Mouse (Mus musculus): ENCODE results near the gene Sertad2. TPM values are rescaled to one million over a fixed set of nuclear protein-coding genes. Genes with fewer than 3 reads are reported as not detected.

Gene Sertad2
- polyA plus RNA-seq (2015; fragmentation: Nextera tagmentation; extraction: Ambion mirVana), result 47.9 and 52.4 TPM in 2 replicates

GRCm38 (mm10) chr11:20542739-20543452, at the start of gene Sertad2:
Sertad2 (plus strand) TSS chr11:20543253.
- under 1% methylated on average over 58 of the region's 62 CpGs for WGBS
- H3K4me3 ChIP-seq (replicated peaks), result peak within 1 kb of the TSS; percentile 89
- no peaks in the 10 kb centered on the region for H3K27me3 ChIP-seq
- peak within 1 kb of the TSS; percentile 68 for H3K9ac ChIP-seq
- no peaks in the 10 kb centered on the region for H3K36me3 ChIP-seq
- H3K27ac ChIP-seq (replicated peaks), result peak within 1 kb of the TSS; percentile 93
- H3K4me2 ChIP-seq (replicated peaks), result peak within 1 kb of the TSS; percentile 73
- no peaks in the 10 kb centered on the region for H3K9me3 ChIP-seq (replicated peaks)
- peaks cover 18% of the 10 kb centered on the region for H3K4me1 ChIP-seq
- ATAC-seq (ENCODE audit: insufficient number of reproducible peaks, low FRiP score, low TSS enrichment, low read depth), result peak; percentile 99

GRCm38 (mm10) chr11:20493922-20494626, 49.0 kb upstream of the Sertad2 start:
- no peak overlapping the region for H3K4me3 ChIP-seq (replicated peaks)
- WGBS, result 76% methylated on average over 6 of the region's 6 CpGs
- H3K27me3 ChIP-seq, result no peaks in the 10 kb centered on the region
- no peaks in the 10 kb centered on the region for H3K9me3 ChIP-seq (replicated peaks)
- no peaks in the 10 kb centered on the region for H3K4me1 ChIP-seq
- no peak overlapping the region for H3K27ac ChIP-seq (replicated peaks)
- H3K36me3 ChIP-seq, result no peaks in the 10 kb centered on the region
- H3K4me2 ChIP-seq (replicated peaks), result no peak overlapping the region
- no peak for ATAC-seq (ENCODE audit: insufficient number of reproducible peaks, low FRiP score, low TSS enrichment, low read depth)
- no peak overlapping the region for H3K9ac ChIP-seq

DNA sequence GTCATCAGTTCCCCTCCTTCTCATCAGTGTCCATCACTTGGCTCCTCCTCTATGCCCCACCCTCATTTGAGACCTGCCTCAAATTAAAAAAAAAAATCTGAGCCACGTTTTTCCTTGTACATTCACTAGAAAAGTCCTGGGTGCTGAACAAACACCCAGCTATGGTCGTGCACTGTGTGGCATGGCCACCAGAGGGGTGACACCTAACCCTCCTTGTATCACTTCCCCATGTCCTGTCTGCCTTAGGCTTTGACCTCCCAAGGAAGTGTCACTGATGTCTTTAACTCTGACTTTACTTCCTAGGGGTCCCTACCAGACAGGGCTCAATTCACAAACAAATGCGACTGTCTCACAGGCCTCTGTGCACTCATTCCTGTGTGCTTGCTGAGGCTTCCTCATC, 42.5 kb upstream of the Sertad2 start:
- H3K27ac ChIP-seq (replicated peaks), result no peak overlapping the region
- WGBS, result 30% methylated on average over 3 of the region's 3 CpGs
- H3K36me3 ChIP-seq, result no peaks in the 10 kb centered on the region
- no peak overlapping the region for H3K4me2 ChIP-seq (replicated peaks)
- no peaks in the 10 kb centered on the region for H3K4me1 ChIP-seq
- no peaks in the 10 kb centered on the region for H3K27me3 ChIP-seq
- H3K9ac ChIP-seq, result no peak overlapping the region
- no peaks in the 10 kb centered on the region for H3K9me3 ChIP-seq (replicated peaks)
- no peak for ATAC-seq (ENCODE audit: insufficient number of reproducible peaks, low FRiP score, low TSS enrichment, low read depth)
- no peak overlapping the region for H3K4me3 ChIP-seq (replicated peaks)

DNA sequence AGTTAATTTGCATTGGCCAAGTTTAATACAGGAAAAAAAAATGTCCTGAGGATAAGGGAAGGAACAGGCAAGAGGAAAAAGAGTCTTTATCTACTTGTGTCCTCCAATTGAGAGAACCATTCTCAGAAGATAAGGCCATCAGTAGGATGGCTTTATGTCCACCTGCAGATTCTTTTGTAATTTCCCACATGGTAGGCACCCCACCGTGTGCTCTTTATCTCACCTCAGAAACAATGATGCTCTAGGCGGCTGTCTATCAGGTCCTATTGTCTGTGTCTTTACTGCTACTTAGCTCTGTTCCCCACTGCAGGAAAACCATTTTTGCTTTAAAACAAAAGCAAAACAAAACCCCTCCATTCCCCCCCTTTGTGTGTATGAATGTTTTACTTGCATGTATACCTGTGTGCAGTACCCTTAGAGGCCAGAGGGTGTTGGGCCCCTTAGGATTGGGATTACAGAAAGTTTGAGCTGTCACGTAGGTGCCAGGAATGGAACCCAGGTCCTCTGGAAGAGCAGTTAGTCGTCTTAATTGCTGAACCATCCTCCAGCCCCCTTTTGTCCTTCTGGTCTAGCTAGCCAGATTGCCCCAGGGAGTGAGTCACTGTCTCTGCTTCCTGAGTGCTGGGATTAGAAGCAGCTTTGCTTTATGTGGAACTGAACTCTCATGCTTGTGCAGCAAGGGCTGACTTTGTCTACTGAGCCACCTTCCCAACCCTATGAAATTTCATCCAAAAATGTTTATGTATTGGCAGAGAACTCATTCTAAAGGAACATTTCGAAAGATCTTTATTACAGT, 41.7 kb upstream of the Sertad2 start:
- Histone ChIP-seq H3K27ac (replicated peaks) (no peak overlapping the region), H3K9ac (no peak overlapping the region), H3K4me1 (no peaks in the 10 kb centered on the region), H3K9me3 (replicated peaks) (no peaks in the 10 kb centered on the region), H3K27me3 (no peaks in the 10 kb centered on the region), H3K4me3 (replicated peaks) (no peak overlapping the region), H3K36me3 (no peaks in the 10 kb centered on the region), H3K4me2 (replicated peaks) (no peak overlapping the region)
- no peak for ATAC-seq (ENCODE audit: insufficient number of reproducible peaks, low FRiP score, low TSS enrichment, low read depth)
- 66% methylated on average over 5 of the region's 5 CpGs for WGBS

- Histone ChIP-seq H3K4me3 (replicated peaks) (no peak overlapping the region), H3K9me3 (replicated peaks) (no peaks in the 10 kb centered on the region), H3K36me3 (no peaks in the 10 kb centered on the region), H3K4me1 (peaks cover 14% of the 10 kb centered on the region), H3K9ac (no peak overlapping the region), H3K27ac (replicated peaks) (peak overlapping the region; percentile 67), H3K27me3 (no peaks in the 10 kb centered on the region), H3K4me2 (replicated peaks) (no peak overlapping the region)
- WGBS, result 79% methylated on average over 6 of the region's 6 CpGs
- no peak for ATAC-seq (ENCODE audit: insufficient number of reproducible peaks, low FRiP score, low TSS enrichment, low read depth)
Measured at GRCm38 (mm10) chr11:20513574-20513973, 29.5 kb upstream of the Sertad2 start.

DNA sequence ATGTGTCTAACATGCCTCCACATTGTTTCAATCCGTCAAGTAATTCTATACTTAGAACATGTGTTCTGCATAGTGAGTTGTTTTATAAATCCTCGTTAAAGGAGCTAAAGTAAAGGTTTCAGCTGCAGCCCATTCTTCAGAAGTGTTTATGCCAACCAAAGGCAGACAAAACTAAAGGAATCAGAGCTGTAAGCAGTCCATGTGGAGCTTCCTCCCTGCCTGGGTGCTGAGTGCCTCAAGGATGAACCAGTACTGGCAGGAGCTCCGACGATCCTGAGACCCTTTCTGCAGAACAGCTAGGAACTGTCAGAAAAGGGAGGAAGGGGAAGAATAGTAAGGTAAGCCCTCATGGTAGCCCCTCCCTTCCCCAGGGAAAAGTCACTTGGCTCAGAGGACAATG, 28.3 kb upstream of the Sertad2 start:
- WGBS, result 17% methylated on average over 4 of the region's 4 CpGs
- peak overlapping the region; percentile 12 for H3K4me2 ChIP-seq (replicated peaks)

DNA sequence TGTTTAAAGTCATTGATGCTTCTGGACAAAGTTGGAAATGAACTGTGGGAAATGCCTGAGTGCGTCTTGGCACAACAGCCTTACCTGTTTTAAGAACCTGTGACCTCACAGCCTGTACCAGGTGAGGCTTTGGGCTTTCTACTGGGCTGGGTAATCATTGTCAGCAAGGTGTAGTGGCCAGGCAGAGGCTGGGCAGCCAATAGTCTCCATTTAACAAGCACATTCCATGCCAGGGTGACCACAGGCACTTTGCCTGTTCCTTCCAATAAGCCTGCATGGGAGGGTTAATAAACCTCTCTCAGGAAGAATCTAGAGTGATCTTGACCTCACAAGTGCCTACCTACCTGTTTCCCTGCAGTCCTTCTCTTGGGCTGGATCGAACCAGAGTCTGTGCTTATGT, 21.7 kb upstream of the Sertad2 start:
- no peaks in the 10 kb centered on the region for H3K9me3 ChIP-seq (replicated peaks)
- H3K9ac ChIP-seq, result no peak overlapping the region
- no peaks in the 10 kb centered on the region for H3K4me1 ChIP-seq
- no peaks in the 10 kb centered on the region for H3K36me3 ChIP-seq
- H3K4me2 ChIP-seq (replicated peaks), result no peak overlapping the region
- no peak overlapping the region for H3K4me3 ChIP-seq (replicated peaks)
- H3K27ac ChIP-seq (replicated peaks), result no peak overlapping the region
- no peak for ATAC-seq (ENCODE audit: insufficient number of reproducible peaks, low FRiP score, low TSS enrichment, low read depth)
- no peaks in the 10 kb centered on the region for H3K27me3 ChIP-seq
- 92% methylated on average over 2 of the region's 2 CpGs for WGBS

More for the DNA sequence above, 28.3 kb upstream of the Sertad2 start:
- H3K36me3 ChIP-seq, result no peaks in the 10 kb centered on the region
- H3K9ac ChIP-seq, result no peak overlapping the region
- peaks cover 14% of the 10 kb centered on the region for H3K4me1 ChIP-seq
- no peak overlapping the region for H3K4me3 ChIP-seq (replicated peaks)
- H3K27me3 ChIP-seq, result no peaks in the 10 kb centered on the region
- peak overlapping the region; percentile 80 for H3K27ac ChIP-seq (replicated peaks)
- H3K9me3 ChIP-seq (replicated peaks), result no peaks in the 10 kb centered on the region
- ATAC-seq (ENCODE audit: insufficient number of reproducible peaks, low FRiP score, low TSS enrichment, low read depth), result peak; percentile 63; the same call in 1 of the 2 replicates

DNA sequence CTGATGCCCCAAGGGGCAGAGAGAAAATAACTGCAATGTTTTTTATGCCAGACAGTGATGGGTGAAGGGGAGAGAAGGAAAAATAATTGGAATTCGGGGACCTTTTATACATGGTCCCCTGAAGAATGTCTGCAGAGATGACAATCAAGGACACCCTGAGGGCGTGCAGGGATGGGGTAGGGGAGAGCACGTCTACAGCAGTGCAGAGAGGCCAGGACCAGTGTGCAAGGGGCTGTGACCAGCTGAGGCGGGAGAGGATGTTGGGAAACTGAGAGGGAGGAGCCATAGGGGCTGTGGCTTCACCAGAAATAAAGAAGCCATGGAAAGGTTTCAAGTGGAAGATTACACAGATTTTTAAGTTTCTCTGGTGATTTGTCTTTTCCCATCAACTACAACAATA, 20.3 kb upstream of the Sertad2 start:
- Histone ChIP-seq H3K9ac (no peak overlapping the region), H3K27me3 (no peaks in the 10 kb centered on the region), H3K4me2 (replicated peaks) (no peak overlapping the region), H3K9me3 (replicated peaks) (no peaks in the 10 kb centered on the region), H3K36me3 (no peaks in the 10 kb centered on the region), H3K4me1 (no peaks in the 10 kb centered on the region), H3K27ac (replicated peaks) (no peak overlapping the region), H3K4me3 (replicated peaks) (no peak overlapping the region)
- 49% methylated on average over 4 of the region's 4 CpGs for WGBS
- ATAC-seq (ENCODE audit: insufficient number of reproducible peaks, low FRiP score, low TSS enrichment, low read depth), result no peak

DNA sequence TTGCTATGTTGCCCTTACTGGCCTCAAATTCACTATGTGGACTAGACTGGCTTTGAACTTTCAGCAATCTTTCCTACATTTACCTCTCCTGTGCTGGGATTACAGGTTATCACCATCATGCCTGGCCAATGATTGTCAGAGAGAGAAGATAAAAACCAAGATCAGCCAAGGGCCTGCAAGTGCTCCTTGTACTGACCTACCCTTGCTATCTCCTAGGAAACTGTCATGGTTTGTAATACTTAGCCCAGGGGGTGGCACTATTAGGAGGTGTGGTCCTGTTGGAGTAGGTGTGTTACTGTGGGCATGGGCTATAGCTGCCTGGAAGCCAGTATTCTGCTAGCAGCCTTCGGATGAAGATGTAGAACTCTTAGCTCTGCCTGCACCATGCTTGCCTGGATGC, 18.6 kb upstream of the Sertad2 start:
- H3K36me3 ChIP-seq, result no peaks in the 10 kb centered on the region
- no peak overlapping the region for H3K4me3 ChIP-seq (replicated peaks)
- 92% methylated on average over 1 of the region's 1 CpGs for WGBS
- no peak overlapping the region for H3K9ac ChIP-seq
- no peaks in the 10 kb centered on the region for H3K9me3 ChIP-seq (replicated peaks)
- no peaks in the 10 kb centered on the region for H3K27me3 ChIP-seq
- H3K4me2 ChIP-seq (replicated peaks), result no peak overlapping the region
- ATAC-seq (ENCODE audit: insufficient number of reproducible peaks, low FRiP score, low TSS enrichment, low read depth), result no peak
- H3K27ac ChIP-seq (replicated peaks), result no peak overlapping the region
- H3K4me1 ChIP-seq, result no peaks in the 10 kb centered on the region

- Histone ChIP-seq H3K9ac (no peak overlapping the region), H3K27ac (replicated peaks) (no peak overlapping the region), H3K36me3 (no peaks in the 10 kb centered on the region), H3K27me3 (no peaks in the 10 kb centered on the region), H3K4me2 (replicated peaks) (no peak overlapping the region), H3K9me3 (replicated peaks) (no peaks in the 10 kb centered on the region), H3K4me3 (replicated peaks) (no peak overlapping the region), H3K4me1 (peaks cover 2% of the 10 kb centered on the region; the same call in 1 of the 2 replicates)
- ATAC-seq (ENCODE audit: insufficient number of reproducible peaks, low FRiP score, low TSS enrichment, low read depth), result no peak
- 85% methylated on average over 8 of the region's 8 CpGs for WGBS
Measured at GRCm38 (mm10) chr11:20525909-20526308, 17.1 kb upstream of the Sertad2 start.

GRCm38 (mm10) chr11:20527901-20528300, 15.2 kb upstream of the Sertad2 start:
- no peaks in the 10 kb centered on the region for H3K27me3 ChIP-seq
- WGBS, result 90% methylated on average over 3 of the region's 3 CpGs
- no peaks in the 10 kb centered on the region for H3K9me3 ChIP-seq (replicated peaks)
- peaks cover 11% of the 10 kb centered on the region; the same call in 1 of the 2 replicates for H3K4me1 ChIP-seq
- ATAC-seq (ENCODE audit: insufficient number of reproducible peaks, low FRiP score, low TSS enrichment, low read depth), result no peak
- H3K4me2 ChIP-seq (replicated peaks), result no peak overlapping the region
- H3K36me3 ChIP-seq, result no peaks in the 10 kb centered on the region
- H3K9ac ChIP-seq, result no peak overlapping the region
- H3K27ac ChIP-seq (replicated peaks), result no peak overlapping the region
- H3K4me3 ChIP-seq (replicated peaks), result no peak overlapping the region

All from embryonic facial prominence, embryonic 15.5 days (tissue).